Mouse (Mus musculus): Measurements from ENCODE around the gene Kmt2e.

- TF ChIP-seq CTCF (conservative IDR thresholded peaks at IDR 0.05; ENCODE audit: insufficient read depth, insufficient read length, low read depth, low read length) (no peak), POLR2A (IDR thresholded peaks at IDR 0.05; ENCODE audit: low read depth, low read length) (no peak)
These were observed 15.2 kb upstream of the Kmt2e start for GRCm38 (mm10) chr5:23418797-23419595.
